Mouse (Mus musculus): ENCODE measurements at regions not wholly inside any gene's neighbourhood (a gene's known extent, or its start where the extent isn't known, plus 50 kb on each side); places are given as distances from the start of the nearest gene placed in this dataset.

DNA sequence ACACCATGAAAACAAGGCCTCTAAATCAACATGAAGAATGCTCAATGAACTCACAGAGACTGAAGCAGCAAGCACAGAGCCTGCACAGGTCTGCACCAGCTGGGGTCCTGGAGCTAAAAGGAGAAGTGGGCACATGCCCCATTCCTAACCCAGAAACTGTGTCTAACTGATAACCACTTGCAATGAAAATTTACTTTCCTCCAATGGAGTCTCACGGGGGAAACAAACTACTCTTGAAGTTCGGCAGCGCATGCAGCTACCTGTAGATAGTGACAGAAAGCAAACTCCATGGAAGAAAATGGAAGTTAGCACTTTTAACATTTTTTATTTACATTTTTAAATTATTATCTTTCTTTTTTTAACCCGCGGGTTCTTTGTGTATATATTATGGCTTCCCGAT is 76.8 kb upstream of the Akap6 start:
- DNase-seq (ENCODE audit: low spot score in 2 of 2), result no peak

DNA sequence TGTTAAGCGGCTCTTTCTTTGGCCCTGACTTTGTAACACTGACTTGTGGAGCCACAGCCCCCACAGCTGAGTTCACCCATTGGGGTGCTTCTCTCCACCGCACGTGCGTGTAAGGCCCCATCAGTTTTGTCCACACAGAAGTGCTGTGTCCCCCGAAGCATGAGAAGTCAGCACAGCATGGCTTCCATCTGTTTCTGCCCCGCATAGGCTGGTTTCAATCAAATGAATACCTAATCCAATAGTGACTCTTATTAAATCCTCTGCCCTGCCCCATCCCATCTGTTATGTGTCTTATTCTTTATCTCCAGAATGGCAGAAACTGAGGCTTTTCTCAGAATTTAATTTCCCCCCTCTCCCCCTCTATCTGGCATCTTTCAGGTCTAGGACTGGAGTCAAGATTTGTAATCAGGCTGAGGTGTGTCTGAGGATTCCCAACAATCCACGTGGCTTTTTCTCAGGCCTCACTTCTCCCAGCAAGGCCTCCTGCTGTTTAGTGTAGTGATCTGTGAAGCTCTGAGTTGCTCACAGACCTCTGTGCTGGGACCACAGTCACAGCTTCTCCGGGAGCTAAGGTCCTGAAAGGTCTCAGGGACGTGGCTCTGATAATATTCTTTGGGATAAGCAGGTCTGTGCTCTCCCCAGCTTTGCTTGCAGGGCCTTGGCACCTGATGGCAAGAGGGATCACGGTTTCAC is 75.6 kb upstream of the Akap6 start:
- no peak for DNase-seq (ENCODE audit: low spot score in 2 of 2)

DNA sequence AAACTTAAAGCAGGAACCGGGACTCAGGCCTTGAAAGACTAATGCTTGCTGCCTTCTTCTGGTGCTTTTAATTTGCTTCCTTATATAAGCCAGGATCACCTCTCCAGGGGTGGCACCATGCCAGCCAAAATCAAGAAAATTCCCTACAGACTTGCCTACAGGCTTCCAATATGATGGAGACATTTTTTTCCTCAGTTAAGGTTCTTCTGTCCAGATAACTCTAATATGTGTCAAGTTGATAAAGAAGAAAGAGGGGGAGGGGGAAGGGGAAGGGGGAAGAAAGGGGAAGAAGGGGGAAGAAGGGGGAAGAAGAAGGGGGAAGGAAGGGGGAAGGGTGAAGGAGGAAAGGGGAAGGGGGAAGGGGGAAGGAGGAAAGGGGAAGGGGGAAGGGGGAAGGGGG is 74.3 kb upstream of the Akap6 start:
- no peak for DNase-seq (ENCODE audit: low spot score in 2 of 2)

DNA sequence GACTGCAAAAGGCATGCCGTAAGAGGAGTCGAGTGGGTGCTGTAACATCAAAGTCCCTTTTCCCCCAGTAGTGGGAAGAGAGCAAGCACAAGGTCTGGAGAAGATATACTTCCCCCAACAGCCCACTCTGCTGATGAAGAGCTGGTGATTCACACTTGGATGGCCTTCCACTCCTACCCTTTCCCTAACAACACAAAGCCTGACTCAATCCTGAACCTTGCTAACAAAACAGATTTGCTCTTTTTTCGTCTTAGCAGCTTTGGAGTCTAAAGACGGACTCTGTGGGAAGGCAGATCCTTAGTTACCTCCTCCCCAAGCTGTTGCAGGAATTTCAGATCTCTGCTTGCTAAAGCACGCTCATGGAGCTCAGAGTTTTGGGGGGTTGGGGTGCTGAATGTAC is 70.4 kb upstream of the Akap6 start:
- DNase-seq (ENCODE audit: low spot score in 2 of 2), result no peak

DNA sequence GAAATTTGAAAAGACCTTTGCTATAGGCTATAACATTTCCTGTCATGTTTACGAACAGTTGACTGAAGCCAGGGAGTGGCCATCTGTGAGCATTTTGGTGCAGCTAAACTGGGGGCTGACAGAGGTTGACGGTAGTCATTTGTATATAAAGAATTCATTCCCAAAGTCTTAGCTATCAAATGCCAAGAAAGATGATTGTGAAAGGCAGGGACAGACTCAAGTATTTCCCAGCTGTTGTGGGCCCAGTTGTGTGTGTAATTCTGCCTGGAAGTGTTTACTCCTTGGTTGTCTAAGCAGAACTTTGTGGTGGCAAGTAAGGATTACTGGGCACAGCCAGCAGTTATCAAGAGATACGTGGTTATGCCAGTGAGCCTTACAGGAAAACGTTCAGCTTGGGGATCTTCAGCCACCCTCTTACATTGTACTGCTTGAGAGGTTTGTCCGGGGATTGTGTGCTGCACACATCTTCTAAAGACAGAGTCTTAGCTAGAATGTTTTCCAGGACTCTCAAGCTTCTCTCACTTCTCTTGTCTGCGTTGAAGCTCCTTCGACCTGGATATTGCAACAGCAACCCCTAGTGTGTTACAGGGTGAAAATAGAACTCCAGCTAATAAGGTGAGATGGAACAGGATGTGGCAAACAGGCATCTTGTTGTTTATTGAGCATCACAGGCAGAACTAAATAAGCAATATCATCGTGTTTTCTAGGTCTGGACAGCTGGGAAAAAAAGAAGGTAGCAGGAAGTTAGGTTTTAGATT is 63.9 kb upstream of the Akap6 start:
- no peak for DNase-seq (ENCODE audit: low spot score in 2 of 2)

DNA sequence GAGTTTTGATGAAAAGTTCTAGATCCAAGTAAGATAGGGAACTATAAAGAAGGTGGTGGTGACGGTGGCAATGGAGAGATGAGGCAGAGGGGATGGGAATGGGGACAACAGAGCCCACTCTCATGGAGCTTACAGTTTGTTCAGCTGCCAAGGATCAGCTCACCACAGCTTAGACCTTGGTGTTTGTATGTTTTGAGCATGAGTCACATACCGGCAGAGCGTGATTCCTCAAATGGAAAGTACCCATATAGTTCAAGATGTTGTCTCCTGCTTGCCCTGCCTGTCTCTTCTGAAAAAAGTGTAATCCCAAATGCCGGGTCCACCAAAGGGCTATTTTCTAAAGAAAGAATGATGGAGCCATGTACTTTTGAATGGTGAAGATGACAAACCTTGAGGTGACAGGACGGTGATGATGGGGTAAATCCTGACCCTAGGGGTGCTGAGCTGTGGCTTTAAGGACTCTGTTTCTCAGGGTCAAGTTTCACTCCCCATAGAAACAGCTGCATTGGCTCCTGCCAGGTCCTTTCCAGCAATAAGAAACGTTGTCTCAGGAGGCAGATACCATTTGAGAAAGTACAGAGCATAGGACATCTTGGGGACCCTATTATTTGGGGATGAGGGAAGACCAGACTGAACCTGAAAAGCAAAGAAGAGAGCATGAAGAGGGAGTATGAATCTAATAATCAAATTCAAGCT is 62.8 kb upstream of the Akap6 start:
- no peak for DNase-seq (ENCODE audit: low spot score in 2 of 2)

DNA sequence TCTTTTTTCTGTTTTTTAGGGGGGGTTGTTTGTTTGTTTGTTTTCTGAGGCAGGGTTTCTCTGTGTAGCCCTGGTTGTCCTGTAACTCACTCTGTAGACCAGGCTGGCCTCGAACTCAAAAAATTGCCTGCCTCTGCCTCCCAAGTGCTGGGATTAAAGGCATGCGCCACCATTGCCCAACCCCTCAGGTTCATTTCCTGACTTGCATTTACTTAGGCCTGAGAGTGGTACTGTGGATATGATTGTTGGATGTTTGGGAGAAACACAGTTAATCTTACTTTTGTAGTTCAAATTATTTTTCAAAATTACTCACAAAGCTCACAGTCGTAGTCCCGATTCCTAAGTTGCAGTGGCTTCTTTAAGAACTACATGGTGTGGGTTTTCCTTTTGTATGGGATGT is 62.3 kb upstream of the Akap6 start:
- no peak for DNase-seq (ENCODE audit: low spot score in 2 of 2)

DNA sequence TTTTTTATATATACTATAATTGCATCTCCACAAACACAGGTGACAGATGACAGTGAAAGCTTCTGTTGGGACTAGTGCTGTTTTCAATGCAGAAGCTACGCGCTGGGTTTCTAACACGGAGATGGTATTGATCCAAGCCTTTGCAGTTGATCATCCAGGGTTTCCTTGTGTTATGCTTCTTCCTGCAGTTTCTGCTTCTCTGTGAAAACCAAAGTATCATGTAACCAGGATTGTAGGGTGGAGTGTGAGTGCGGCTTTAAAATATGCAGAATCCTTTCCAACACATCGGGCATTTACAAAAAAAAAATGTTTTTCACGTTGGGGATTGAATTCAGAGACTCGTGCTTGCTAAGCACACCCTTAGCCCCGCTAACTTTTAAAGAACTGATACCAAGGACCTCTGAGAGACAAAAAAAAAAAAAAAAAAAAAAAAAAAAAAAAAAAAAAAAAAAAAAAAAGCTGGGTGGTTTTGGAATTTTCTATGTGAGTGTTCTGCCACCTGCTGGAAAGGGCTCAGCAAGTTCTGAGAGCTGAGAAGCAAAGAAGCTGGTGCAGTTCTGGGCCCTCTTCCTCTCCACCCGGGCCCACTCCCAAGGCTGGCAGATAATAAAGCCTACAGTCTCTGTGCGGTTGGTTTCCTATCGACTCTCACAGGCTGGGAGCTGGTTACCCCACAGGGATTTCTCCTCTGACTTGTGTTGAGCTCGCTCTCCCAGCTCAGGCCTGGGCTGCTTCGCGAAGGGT is 61.5 kb upstream of the Akap6 start:
- DNase-seq (ENCODE audit: low spot score in 2 of 2), result peak; percentile 9 to 13

DNA sequence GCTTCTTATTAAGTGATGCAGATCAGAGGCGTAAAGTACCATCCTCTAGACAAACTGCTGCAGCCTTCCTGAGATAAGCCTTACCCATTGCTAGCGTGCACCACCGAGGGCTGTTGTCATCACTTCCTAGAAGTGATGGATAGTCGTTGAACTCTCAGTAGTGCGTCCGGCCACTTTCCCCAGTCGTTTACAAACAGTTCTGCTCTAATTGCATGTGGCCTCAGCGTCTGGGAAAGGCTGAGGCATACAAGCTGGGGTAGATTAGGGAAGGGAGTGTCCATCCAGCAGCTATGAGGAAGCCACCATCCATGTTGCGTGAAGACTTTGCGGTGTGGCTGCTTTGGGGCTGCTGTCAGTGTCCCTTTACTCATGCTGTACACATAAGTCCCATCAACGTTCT is 60.7 kb upstream of the Akap6 start:
- DNase-seq (ENCODE audit: low spot score in 2 of 2), result no peak

DNA sequence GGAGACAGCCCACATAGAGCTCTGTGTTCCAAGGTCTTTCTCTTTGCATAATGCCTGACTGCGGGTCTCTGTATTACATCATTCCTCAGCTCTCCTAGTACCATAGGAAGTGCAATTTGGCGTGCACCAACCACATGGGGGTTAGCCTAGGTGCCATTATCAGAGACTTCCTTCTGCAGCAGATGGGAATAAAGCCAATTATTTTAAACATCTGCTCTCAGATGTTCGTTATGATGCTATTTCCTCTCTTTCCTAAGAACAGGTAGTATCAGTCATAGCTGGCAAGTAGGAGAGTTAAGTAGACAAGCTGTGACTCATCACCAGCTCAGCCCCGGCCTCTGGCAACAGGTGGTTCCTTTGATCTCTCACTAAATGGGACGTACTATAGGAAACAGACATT is 55.1 kb upstream of the Akap6 start:
- DNase-seq (ENCODE audit: low spot score in 2 of 2), result no peak

All from spleen, postnatal 36 days (tissue).